Mouse (Mus musculus): ENCODE results near the gene Ptgdr. TPM values are rescaled to one million over a fixed set of nuclear protein-coding genes. Genes with fewer than 3 reads are reported as not detected.
A peak's percentile ranks its signal among the peaks of the same experiment; 100 is the strongest.
"Not testable (repeated sequence)": the region's sequence is repeated elsewhere in the genome, so short reads cannot be mapped to it uniquely, and the experiment has no call there.

Gene Ptgdr
- polyA plus RNA-seq (2014; fragmentation: Nextera tagmentation; extraction: Ambion mirVana), result 0.07 TPM in 1 of 2 replicates, not detected in the other

GRCm38 (mm10) chr14:44858868-44859613 is at the start of gene Ptgdr:
TSS of gene Ptgdr (minus strand) at chr14:44859375.
- under 1% methylated on average over 32 of the region's 32 CpGs for WGBS
- Histone ChIP-seq H3K4me1 (ENCODE audit: control insufficient read depth, insufficient read depth, low read length) (0 out of 2 replicates have a peak, but pooled peaks cover 6% of the 10 kb centered on the region), H3K9me3 (ENCODE audit: control insufficient read depth, low read length) (no peaks in the 10 kb centered on the region), H3K9ac (ENCODE audit: low read length) (0 out of 2 replicates have a peak within 1 kb of the TSS, but pooled peaks have one; percentile 14), H3K4me3 (ENCODE audit: low read depth, low read length) (peak within 1 kb of the TSS; percentile 26), H3K36me3 (ENCODE audit: control insufficient read depth, insufficient read depth, low read length) (no peaks in the 10 kb centered on the region), H3K27ac (replicated peaks; ENCODE audit: low read depth, low read length) (no peak within 1 kb of the TSS), H3K4me2 (ENCODE audit: low read depth, severe bottlenecking) (peak within 1 kb of the TSS; percentile 58), H3K27me3 (ENCODE audit: control insufficient read depth, insufficient read depth, low read length) (peaks cover 18% of the 10 kb centered on the region)
- ATAC-seq (ENCODE audit: insufficient number of reproducible peaks, low FRiP score, low TSS enrichment, low read depth), result peak; percentile 42; the same call in 1 of the 2 replicates
- peak; percentile 47 for DNase-seq (ENCODE audit: low spot score)

- no peaks in the 10 kb centered on the region for H3K9me3 ChIP-seq (ENCODE audit: control insufficient read depth, low read length)
- 80% methylated on average over 5 of the region's 5 CpGs for WGBS
- H3K27me3 ChIP-seq (ENCODE audit: control insufficient read depth, insufficient read depth, low read length), result no peaks in the 10 kb centered on the region
- no peak overlapping the region for H3K9ac ChIP-seq (ENCODE audit: low read length)
- DNase-seq (ENCODE audit: low spot score) (no peak), ATAC-seq (ENCODE audit: insufficient number of reproducible peaks, low FRiP score, low TSS enrichment, low read depth) (no peak)
- H3K27ac ChIP-seq (replicated peaks; ENCODE audit: low read depth, low read length), result no peak overlapping the region
- no peaks in the 10 kb centered on the region for H3K36me3 ChIP-seq (ENCODE audit: control insufficient read depth, insufficient read depth, low read length)
- H3K4me2 ChIP-seq (ENCODE audit: low read depth, severe bottlenecking), result no peak overlapping the region
- no peaks in the 10 kb centered on the region for H3K4me1 ChIP-seq (ENCODE audit: control insufficient read depth, insufficient read depth, low read length)
- H3K4me3 ChIP-seq (ENCODE audit: low read depth, low read length), result no peak overlapping the region
These were observed 48.6 kb upstream of the Ptgdr start for GRCm38 (mm10) chr14:44907774-44908173.

GRCm38 (mm10) chr14:44904199-44904598 is 45.0 kb upstream of the Ptgdr start:
- DNase-seq (ENCODE audit: low spot score) (no peak), ATAC-seq (ENCODE audit: insufficient number of reproducible peaks, low FRiP score, low TSS enrichment, low read depth) (no peak)
- Histone ChIP-seq H3K27ac (replicated peaks; ENCODE audit: low read depth, low read length) (no peak overlapping the region), H3K9ac (ENCODE audit: low read length) (no peak overlapping the region), H3K36me3 (ENCODE audit: control insufficient read depth, insufficient read depth, low read length) (no peaks in the 10 kb centered on the region), H3K4me2 (ENCODE audit: low read depth, severe bottlenecking) (no peak overlapping the region), H3K27me3 (ENCODE audit: control insufficient read depth, insufficient read depth, low read length) (no peaks in the 10 kb centered on the region), H3K4me1 (ENCODE audit: control insufficient read depth, insufficient read depth, low read length) (no peaks in the 10 kb centered on the region), H3K4me3 (ENCODE audit: low read depth, low read length) (no peak overlapping the region), H3K9me3 (ENCODE audit: control insufficient read depth, low read length) (no peaks in the 10 kb centered on the region)
- WGBS, result 86% methylated on average over 4 of the region's 4 CpGs

GRCm38 (mm10) chr14:44901735-44902134 is 42.6 kb upstream of the Ptgdr start:
- not testable (repeated sequence) for H3K9me3 ChIP-seq (ENCODE audit: control insufficient read depth, low read length); ATAC-seq (ENCODE audit: insufficient number of reproducible peaks, low FRiP score, low TSS enrichment, low read depth); H3K27ac ChIP-seq (replicated peaks; ENCODE audit: low read depth, low read length)

GRCm38 (mm10) chr14:44891387-44892132 is 32.4 kb upstream of the Ptgdr start:
- Histone ChIP-seq H3K27me3 (ENCODE audit: control insufficient read depth, insufficient read depth, low read length) (no peaks in the 10 kb centered on the region), H3K4me3 (ENCODE audit: low read depth, low read length) (no peak overlapping the region), H3K27ac (replicated peaks; ENCODE audit: low read depth, low read length) (no peak overlapping the region), H3K36me3 (ENCODE audit: control insufficient read depth, insufficient read depth, low read length) (no peaks in the 10 kb centered on the region), H3K9ac (ENCODE audit: low read length) (no peak overlapping the region), H3K4me1 (ENCODE audit: control insufficient read depth, insufficient read depth, low read length) (no peaks in the 10 kb centered on the region), H3K4me2 (ENCODE audit: low read depth, severe bottlenecking) (no peak overlapping the region), H3K9me3 (ENCODE audit: control insufficient read depth, low read length) (no peaks in the 10 kb centered on the region)
- ATAC-seq (ENCODE audit: insufficient number of reproducible peaks, low FRiP score, low TSS enrichment, low read depth) (no peak), DNase-seq (ENCODE audit: low spot score) (no peak)
- 82% methylated on average over 7 of the region's 7 CpGs for WGBS

More at GRCm38 (mm10) chr14:44901735-44902134, 42.6 kb upstream of the Ptgdr start:
- H3K4me1 ChIP-seq (ENCODE audit: control insufficient read depth, insufficient read depth, low read length); H3K4me2 ChIP-seq (ENCODE audit: low read depth, severe bottlenecking); H3K36me3 ChIP-seq (ENCODE audit: control insufficient read depth, insufficient read depth, low read length); H3K9ac ChIP-seq (ENCODE audit: low read length); DNase-seq (ENCODE audit: low spot score); H3K4me3 ChIP-seq (ENCODE audit: low read depth, low read length); H3K27me3 ChIP-seq (ENCODE audit: control insufficient read depth, insufficient read depth, low read length): not testable (repeated sequence)

- H3K27ac ChIP-seq (replicated peaks; ENCODE audit: low read depth, low read length), result no peak overlapping the region
- H3K9me3 ChIP-seq (ENCODE audit: control insufficient read depth, low read length), result no peaks in the 10 kb centered on the region
- no peaks in the 10 kb centered on the region for H3K36me3 ChIP-seq (ENCODE audit: control insufficient read depth, insufficient read depth, low read length)
- no peak overlapping the region for H3K4me3 ChIP-seq (ENCODE audit: low read depth, low read length)
- H3K4me2 ChIP-seq (ENCODE audit: low read depth, severe bottlenecking), result no peak overlapping the region
- no peaks in the 10 kb centered on the region for H3K27me3 ChIP-seq (ENCODE audit: control insufficient read depth, insufficient read depth, low read length)
- DNase-seq (ENCODE audit: low spot score), result no peak
- H3K9ac ChIP-seq (ENCODE audit: low read length), result no peak overlapping the region
- 82% methylated on average over 6 of the region's 6 CpGs for WGBS
- no peak for ATAC-seq (ENCODE audit: insufficient number of reproducible peaks, low FRiP score, low TSS enrichment, low read depth)
- no peaks in the 10 kb centered on the region for H3K4me1 ChIP-seq (ENCODE audit: control insufficient read depth, insufficient read depth, low read length)
These were observed 10.5 kb upstream of the Ptgdr start for GRCm38 (mm10) chr14:44869686-44870085.

GRCm38 (mm10) chr14:44865661-44866060 is 6.5 kb upstream of the Ptgdr start:
- no peaks in the 10 kb centered on the region for H3K36me3 ChIP-seq (ENCODE audit: control insufficient read depth, insufficient read depth, low read length)
- H3K9ac ChIP-seq (ENCODE audit: low read length), result no peak overlapping the region
- H3K4me3 ChIP-seq (ENCODE audit: low read depth, low read length), result no peak overlapping the region
- no peak overlapping the region for H3K4me2 ChIP-seq (ENCODE audit: low read depth, severe bottlenecking)
- no peaks in the 10 kb centered on the region for H3K9me3 ChIP-seq (ENCODE audit: control insufficient read depth, low read length)
- DNase-seq (ENCODE audit: low spot score) (no peak), ATAC-seq (ENCODE audit: insufficient number of reproducible peaks, low FRiP score, low TSS enrichment, low read depth) (no peak)
- 90% methylated on average over 8 of the region's 8 CpGs for WGBS
- no peaks in the 10 kb centered on the region for H3K27me3 ChIP-seq (ENCODE audit: control insufficient read depth, insufficient read depth, low read length)
- H3K4me1 ChIP-seq (ENCODE audit: control insufficient read depth, insufficient read depth, low read length), result 0 out of 2 replicates have a peak, but pooled peaks cover 6% of the 10 kb centered on the region
- no peak overlapping the region for H3K27ac ChIP-seq (replicated peaks; ENCODE audit: low read depth, low read length)

- Histone ChIP-seq H3K36me3 (ENCODE audit: control insufficient read depth, insufficient read depth, low read length) (no peaks in the 10 kb centered on the region), H3K4me1 (ENCODE audit: control insufficient read depth, insufficient read depth, low read length) (0 out of 2 replicates have a peak, but pooled peaks cover 6% of the 10 kb centered on the region), H3K27me3 (ENCODE audit: control insufficient read depth, insufficient read depth, low read length) (peaks cover 17% of the 10 kb centered on the region), H3K9ac (ENCODE audit: low read length) (no peak overlapping the region), H3K4me2 (ENCODE audit: low read depth, severe bottlenecking) (no peak overlapping the region), H3K27ac (replicated peaks; ENCODE audit: low read depth, low read length) (no peak overlapping the region), H3K9me3 (ENCODE audit: control insufficient read depth, low read length) (no peaks in the 10 kb centered on the region), H3K4me3 (ENCODE audit: low read depth, low read length) (no peak overlapping the region)
- ATAC-seq (ENCODE audit: insufficient number of reproducible peaks, low FRiP score, low TSS enrichment, low read depth) (no peak), DNase-seq (ENCODE audit: low spot score) (peak; percentile 29)
- WGBS, result 22% methylated on average over 4 of the region's 4 CpGs
These were observed 3.9 kb upstream of the Ptgdr start for GRCm38 (mm10) chr14:44863086-44863485.

All from limb, embryonic 11.5 days (tissue).